Mouse (Mus musculus) cerebellum, adult 2 months (tissue): ENCODE measurements at regions not wholly inside any gene's neighbourhood (a gene's known extent, or its start where the extent isn't known, plus 50 kb on each side); places are given as distances from the start of the nearest gene placed in this dataset.

Experiments
- CTCF ChIP-seq: fragments of 200-500 bp; IDR thresholded peaks from 2 replicates; pipeline ENCODE4 v1.5.1; 2011; ENCODE audit warnings: low read depth, mild to moderate bottlenecking, control low read depth, low read length, moderate library complexity, borderline replicate concordance; ENCODE audit not compliant: insufficient read depth
- POLR2A ChIP-seq: fragments of 200-500 bp; IDR thresholded peaks from 2 replicates; pipeline ENCODE4 v1.6.1; 2011; ENCODE audit warnings: low read length, control low read depth, borderline replicate concordance; ENCODE audit not compliant: insufficient read depth

DNA sequence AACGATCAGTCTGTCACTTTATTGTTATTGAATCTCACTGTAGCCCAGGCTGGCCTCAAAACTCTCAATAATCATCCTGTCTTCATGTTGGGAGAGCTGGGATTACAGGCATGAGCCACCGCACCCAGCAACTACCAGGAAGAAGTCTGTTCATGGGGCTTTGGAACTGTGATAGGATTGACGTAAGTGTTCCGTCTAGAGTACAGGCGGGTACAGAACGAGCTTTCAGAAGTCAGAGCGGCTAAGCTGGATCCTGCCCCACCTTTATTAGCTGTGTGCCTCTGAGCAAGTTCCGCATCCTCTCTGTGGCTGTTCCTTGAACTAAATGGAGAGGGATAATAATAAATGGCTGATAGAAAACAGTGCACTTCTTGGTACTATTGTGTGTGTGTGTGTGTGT is 1144.8 kb downstream of the 4930447A16Rik start:
- TF ChIP-seq CTCF: no peak
- no peak for TF ChIP-seq POLR2A
